Mouse (Mus musculus) urinary bladder, postnatal 4 days (tissue): ENCODE results near the gene Rundc3a.
"Not testable (repeated sequence)": the region's sequence is repeated elsewhere in the genome, so short reads cannot be mapped to it uniquely, and the experiment has no call there.

Source experiments
- DNase-seq, 2 experiments: peaks; one replicate each; pipeline ENCODE4 v3.0.0; 2021 to 2022; ENCODE audit warnings: low spot score in 2 of 2

Rundc3a gene

DNA sequence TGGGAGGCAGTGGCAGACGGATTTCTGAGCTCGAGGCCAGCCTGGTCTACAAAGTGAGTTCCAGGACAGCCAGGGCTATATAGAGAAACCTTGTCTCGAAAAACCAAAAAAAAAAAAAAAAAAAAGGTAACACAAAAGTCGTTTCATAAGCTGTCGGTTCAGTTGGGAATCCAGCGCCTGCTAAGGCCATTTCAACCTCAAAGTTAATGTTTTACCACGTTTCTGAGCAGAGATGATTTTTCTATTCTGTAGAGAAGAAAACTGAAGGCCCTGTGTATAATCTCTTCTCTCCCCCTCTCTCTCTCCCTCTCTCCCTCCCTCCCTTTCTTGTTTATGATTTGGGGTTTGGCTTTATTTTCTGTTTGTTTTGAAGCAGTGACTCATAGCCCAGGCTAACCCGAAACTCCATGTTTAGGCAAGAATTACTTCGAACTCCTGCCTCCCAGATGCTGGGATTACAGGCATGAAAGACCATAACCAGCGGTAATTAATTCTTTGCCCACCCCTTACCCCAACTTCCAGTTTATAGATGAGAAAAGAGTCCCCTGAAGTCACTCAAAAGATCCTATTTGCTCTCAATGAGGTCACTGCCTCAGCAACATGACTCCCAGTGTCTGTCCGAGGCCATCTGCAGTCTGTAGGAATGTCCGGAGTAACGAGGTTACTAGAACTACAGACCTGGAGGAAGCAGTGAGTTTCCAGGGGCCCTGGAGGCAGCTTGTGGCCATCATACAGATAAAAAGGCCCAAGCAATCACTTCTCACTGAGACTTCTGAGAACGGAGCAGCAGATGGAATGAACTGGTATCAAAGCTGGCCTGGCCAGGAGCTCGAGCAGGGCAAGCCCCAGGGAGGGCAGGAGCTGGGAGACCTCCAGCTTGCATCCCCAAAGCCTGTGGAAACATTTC lies 15.9 kb downstream of the Rundc3a start:
- no peak for DNase-seq

DNA sequence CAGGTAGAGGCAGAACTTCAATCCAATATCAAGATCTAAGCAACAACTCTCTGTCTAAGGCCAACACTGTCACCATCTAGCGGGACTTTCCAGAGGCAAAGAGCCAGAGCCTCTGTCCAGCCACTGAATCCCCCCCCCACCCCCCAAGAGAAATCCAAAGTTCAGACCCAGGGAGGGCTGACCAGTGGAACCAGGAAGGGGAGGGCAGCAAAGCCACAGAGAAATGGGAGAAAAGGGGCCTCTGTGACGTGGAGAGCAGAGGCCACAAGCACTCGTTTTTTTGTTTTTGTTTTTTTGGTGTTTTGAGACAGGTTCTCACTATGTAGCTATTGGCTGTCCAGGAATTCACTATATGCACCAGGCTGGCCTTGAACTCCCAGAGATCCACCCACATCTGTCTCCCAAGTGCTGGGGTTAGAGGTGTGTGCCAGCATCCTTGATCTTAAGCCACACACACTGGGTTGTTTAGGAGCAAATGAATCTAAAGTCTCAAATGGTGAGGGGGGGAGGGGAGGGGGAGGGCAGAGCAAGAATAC lies 16.7 kb downstream of the Rundc3a start:
- DNase-seq, result no peak

DNA sequence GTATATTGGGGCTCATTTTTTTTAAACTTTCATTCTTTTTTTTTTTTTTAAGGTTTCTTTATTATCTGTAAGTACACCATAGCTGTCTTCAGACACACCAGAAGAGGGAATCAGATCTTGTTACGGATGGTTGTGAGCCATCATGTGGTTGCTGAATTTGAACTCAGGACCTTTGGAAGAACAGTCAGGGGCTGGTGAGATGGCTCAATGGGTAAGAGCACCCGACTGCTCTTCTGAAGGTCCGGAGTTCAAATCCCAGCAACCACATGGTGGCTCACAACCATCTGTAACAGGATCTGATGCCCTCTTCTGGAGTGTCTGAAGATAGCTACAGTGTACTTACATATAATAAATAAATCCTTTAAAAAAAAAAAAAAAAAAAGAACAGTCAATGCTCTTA lies 17.1 kb downstream of the Rundc3a start:
- DNase-seq, result not testable (repeated sequence)

DNA sequence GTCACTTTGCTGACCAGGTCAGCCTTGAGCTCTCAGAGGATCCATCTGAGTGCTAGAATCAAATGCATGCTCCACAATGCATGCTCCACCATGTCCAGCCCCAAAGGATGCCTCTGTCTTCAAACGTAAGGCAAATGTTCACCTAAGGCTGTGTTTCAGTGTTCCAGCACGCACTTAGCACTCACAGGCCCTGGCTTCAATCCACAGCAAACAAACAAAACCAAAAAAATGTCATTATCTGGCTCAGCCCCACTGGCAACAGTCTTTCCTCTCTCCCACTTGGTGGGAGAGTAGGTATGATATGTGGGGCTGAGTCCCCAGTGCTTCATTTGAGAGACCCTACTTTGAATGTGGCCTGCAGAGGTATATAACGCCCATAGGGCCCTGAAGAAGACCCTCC lies 17.9 kb downstream of the Rundc3a start:
- DNase-seq, result no peak

DNA sequence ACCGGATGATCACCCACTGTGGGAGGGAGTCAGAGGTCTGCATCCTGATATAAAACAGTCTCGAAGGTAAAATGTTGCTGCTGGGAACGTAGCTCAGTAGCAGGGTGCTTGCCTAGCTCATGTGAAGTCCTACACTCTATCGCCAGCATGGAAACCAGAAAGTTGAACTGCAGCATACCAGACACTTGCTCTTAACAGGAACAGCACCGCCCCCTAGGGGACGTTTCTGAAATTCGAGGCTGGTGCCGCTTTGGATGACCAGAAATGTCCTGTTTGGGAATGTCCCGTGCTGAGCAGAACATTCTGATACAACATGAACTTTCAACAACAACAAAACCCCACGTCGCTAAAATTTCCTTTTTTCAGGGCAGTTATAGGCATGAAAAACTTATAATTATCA lies 18.5 kb downstream of the Rundc3a start:
- peak; percentile 83 to 91 for DNase-seq

DNA sequence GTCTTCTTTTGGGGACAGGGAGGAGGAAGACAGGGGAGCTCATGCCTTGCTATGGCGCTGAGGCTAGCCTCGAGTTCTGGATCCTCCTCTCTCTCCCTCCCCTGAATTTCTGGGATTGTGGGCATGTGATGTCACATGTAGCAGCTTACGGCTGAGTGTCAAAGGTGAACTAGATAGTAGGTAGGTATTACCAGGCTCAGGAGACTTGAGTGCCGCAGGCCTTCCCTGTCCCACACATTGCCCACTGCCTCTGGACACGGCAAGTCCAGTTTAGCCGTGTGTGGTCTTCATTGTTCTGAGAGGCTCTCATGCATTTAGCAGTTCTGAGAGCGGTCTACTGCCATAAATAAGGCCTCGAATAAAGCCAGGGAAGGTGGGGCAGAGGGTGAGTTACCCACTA lies 19.9 kb downstream of the Rundc3a start:
- DNase-seq, result no peak

DNA sequence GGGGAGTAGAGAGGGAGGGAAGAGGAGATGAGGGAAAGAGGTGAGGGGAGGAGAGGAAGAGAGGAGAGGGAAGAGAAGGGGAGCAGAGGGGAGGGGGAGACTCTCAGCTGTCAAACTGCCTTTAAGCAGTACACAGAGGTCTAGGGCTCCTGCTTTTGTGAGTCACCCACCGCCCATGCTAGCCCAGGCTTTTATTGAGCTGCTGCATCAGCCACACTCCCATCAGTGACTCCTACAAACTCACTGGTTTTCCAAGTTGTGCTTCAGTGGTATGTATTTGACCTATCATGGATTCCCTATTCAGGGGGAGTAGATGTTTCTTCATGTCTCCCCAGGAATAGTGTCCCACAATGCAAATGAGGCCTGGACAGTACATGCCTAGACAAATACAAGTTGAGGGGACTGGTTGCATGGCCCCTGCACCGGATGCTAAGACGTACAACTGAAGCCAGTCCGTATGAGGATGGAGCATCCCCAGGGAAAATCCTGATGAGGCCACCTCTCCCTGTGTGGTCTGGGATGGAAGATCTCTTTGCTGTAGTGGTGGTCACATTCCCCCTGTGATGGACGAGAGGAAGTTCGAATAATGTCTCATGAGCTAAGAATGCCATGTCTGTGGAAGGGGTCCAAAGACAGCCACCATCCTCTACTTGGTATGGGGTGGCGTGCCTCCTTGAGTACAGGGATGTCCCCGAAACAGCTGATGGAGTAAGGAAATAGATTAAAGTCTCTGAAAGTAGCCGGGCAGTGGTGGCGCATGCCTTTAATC lies 22.0 kb downstream of the Rundc3a start:
- DNase-seq, result peak in 1 of 2 experiments; percentile 28

DNA sequence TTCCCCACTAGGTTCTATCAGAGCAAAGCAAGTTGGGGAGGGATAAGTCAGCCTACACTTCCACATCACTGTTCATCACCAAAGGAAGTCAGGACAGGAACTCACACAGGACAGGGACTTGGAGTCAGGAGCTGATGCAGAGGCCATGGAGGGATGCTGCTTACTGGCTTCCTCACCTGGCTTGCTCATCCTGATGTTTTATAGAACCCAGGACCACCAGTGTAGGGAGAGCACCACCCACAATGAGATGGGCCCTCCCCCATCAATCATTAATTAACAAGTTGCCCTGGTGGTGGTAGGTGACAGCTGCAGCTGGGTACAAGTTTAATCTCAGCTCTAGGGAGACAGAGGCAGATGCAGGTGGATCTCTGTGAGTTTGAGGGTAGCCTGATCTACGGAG lies 24.0 kb downstream of the Rundc3a start:
- DNase-seq, result peak in 1 of 2 experiments; percentile 36

DNA sequence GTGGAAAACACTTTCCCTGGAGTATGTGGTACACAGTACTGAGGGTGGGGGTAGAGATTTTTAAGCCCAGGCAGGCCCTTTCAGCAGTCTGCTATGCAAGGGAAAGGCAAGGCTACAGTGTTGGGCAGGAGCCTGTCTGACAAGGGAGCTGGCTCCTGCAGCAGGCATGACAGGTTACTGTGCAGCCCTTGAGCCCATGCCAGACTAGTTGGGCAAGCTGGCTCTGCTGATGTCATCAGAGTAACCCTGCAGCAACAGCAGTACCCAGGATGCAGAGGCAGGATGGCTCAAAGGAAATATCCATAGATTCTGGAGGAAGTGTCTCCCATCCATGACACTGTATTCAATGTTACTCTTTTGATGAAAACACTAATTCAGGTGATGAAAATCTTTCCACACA lies 25.7 kb downstream of the Rundc3a start:
- DNase-seq, result peak in 1 of 2 experiments; percentile 56

DNA sequence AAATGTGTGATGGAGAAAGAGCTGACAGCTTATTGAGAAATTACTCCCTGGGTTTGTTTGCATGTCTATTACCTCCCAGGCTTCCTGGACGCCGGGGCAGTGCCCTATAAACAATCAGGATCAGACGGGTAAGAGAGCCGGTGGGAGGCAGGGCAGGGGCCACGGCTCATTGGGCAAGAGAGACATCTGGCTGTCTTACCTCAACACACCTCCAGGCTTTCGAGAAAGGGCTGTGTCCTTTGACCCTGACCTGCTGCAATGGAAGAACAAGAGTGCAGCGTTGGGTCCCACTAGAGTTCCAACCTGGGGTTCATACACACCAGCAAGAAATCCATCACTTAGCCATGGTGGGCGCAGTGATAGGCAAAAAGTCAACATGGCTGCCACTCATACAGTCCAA lies 28.4 kb downstream of the Rundc3a start:
- DNase-seq, result peak in 1 of 2 experiments; percentile 55

DNA sequence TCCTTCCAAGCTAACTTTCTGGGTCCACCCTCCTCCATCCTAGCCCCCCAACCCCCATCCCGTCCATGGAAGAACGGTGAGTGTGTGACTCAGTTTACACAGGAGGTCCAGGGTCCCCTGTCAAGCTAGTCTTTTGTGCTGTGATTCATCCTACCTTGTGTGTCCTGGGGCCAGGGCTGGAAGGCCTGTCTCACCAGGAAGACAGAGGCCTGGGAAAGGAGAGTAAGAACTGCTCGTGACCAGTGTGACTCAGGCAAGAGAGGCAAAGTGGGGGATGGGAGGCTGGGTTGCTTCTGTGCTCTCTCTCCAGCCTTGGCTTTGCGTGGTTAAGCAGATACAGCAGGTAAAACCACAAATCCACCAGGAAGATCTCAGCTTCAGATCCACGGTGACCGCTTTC lies 31.5 kb downstream of the Rundc3a start:
- peak in 1 of 2 experiments; percentile 54 for DNase-seq

DNA sequence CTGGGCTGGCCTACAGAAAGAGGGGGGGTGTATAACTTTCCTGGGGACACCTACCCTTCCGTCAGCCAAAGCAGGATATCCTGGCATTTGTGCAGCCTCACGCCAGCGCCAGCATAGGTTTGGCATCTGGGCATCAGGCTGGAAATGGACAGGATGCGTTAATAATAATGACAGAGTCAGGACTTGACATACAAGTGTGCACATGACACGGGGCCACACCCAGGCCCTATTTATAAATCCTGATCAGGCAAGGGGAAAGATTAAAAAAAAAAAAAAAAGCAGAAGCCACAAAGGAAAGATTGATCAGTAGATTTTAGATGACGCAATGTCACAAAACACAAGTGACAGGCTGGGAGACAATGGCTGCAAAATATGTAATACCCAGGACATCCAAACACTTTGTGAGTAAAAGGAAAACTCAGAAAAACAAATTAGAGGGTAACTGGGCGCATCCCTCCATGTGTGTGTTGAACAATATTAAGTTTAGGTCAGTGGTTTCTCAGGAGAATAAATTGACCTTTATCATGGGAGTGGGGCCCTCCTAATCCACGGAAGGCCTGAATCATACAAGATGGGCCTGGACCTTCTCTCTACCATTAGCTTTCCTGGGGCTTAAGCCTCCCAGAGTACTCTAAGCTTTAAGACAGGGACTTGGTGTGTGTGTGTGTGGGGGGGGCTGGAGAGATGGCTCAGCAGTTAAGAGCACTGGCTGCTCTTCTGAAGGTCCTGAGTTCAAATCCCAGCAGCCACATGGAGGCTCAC lies 32.5 kb downstream of the Rundc3a start:
- peak in 1 of 2 experiments; percentile 28 for DNase-seq

DNA sequence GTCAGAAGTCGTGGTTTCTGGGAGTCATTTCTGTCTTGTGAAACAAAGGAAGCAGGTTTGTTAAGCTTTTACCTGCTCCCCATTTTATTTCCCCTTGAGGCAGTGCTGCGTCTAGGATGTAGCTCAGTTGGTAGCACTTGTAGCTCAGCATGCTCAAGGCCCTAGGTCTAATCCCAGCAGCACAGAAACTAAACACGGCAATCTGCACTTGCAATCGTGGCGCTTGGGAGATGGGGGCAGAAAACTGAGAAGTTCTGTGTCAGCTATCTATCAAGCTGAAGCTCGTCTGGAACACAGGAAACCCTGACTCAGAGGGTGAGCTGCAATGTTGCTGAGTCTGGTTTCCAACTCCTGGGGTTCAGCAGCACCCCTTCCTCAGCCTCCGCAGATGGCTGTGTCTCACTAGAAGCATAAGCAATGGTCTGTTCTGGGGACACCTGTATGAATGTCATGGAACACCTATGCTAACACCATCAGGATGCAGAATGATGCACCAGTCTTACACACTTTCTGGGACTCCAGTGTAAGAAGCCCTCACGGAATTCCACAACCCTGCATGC lies 35.9 kb downstream of the Rundc3a start:
- DNase-seq, result no peak

DNA sequence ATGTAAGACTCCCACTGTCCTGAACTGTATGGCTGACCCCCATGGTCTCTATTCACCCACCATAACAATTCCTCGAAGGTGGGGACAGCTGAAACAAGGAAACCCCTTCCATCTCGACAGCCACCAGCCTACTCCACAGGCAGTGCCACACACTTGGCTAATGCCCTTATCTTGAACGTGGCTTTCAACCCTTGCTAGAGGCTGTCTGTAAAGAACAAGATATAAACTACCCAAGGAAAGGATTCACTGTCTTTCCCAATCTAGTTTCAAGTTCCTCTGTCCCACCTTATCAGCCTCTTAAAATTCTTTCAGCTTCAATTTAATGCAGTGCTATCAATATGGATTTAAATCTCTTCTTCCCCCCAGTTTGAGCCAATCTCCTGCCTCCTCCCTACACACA lies 36.3 kb downstream of the Rundc3a start:
- DNase-seq, result no peak

DNA sequence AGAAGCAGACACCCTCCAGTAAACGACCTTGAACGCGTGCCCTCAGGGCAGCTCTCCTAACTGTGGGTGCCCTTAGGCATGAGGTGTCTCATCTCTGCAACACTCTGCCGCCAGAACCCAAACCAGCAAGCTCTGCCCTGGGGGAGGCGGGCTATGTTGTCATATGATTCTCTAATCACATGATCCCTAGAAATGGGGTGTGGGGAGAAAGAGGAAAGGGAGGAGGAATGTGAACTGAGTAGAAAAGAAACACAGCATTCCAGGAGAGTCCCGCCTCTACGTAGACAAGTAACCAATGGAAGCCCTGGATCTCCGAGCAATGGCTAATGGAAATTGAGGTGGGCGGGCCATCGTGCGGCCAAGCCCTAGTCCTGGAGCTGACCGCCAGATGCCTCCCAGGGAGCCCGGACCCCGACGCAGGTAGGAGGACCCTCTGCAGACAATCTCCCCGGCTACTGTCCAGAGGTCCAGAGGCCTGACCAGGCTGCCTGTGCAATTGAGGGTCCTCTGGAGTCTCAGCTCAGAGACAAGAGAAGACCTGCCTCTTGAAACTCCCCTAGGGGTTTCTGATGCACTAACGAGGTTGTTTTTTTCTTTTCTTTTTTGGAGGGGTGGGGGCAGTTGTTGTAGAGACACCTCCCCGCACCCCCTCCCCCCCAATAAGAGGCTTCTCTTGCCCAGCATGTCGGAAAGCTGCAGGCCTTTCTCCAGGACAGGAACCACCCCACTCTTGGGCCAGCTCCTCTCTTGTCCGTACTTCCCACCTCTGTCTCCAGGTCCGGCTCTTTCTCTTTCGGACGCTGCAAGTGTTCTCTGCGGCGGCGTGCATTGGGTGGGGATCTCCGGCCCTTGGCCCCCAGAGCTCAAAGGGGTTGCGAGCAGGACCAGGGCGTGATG lies 37.2 kb downstream of the Rundc3a start, which contains the start of gene Grn:
Grn (plus strand) TSS at position 195 of the 897 bp plus-strand sequence.
- peak; percentile 85 to 87 for DNase-seq

DNA sequence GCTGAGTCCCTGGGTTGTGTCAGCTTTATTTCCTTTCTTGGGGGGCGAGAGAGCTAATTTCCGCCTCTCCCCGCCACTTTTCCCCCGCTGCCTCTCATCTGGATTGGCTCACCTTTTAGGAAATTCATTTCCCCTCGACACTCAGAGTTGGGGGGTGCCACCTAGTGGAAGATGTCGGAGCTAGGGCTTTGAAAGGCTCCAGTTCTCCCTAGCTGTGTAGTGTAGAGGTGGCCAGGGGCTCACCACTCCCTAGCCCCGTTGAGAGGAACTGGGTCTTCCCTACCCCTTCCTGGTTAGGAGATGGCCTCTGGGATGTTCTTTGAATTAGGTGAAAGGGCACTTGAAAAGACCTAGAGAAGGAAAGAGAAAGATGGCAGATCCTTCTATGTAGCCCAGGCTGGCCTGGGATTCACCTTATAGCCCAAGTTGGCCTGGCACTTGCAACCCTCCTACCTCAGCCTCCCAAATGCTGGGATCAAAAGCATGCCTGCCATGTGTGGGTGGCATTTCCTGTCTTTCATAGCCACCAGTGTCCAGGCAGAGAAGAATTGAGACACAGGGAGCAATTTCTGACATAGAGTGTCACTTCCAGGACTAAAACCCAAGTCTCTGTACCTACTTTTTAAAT lies 37.9 kb downstream of the Rundc3a start:
- peak; percentile 66 to 82 for DNase-seq

DNA sequence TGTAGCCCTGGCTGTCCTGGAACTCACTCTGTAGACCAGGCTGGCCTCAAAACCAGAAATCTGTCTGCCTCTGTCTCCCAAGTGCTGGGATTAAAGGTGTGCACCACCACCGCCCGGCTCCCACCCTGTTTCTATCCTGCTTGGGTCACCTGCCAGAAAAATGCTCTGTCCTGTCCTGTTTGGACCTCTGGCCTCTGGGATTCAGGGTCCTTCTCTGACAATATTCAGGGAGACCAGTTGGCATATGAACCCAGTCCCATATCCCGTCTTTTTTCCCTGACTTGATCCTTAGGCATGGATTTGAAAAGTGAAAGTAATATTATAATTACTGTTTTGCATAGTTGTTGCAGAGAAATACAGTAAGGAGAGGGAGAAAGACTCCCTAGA lies 38.5 kb downstream of the Rundc3a start:
- DNase-seq, result no peak

DNA sequence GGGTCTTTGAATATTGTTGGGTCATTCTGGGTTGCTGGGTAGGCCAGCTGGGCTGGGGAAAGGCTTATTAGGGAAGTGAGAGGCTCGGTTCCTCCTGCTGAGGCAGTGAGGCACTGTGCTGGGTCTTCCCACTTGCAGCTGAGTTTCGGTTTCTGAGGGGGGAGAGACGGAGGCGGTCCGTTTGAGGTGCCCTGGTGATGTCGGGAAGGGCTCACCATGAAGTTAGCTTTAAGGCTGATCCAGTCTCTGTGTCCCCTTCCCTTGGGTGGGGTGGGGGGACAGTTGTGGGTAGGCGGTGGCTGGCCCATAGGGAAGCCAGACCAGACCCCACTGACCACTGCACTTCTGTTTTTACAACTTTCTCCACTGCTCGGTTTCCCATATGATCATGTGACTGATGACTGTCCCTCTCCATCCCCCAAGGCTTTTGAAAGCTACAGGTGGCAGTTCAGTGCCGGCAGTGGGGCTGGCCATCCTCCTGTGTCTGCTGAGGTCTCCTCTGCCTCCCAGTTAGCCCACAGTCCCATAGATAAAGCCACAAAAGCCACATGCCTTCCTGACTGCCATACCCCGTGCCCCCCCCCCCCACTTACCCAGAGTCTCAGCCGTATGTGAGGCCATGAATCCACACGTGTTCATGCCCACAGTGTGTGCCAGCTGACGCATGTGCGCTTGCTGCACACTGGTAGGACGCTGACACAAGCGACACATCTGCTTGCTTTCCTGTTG lies 39.1 kb downstream of the Rundc3a start:
- DNase-seq, result no peak

DNA sequence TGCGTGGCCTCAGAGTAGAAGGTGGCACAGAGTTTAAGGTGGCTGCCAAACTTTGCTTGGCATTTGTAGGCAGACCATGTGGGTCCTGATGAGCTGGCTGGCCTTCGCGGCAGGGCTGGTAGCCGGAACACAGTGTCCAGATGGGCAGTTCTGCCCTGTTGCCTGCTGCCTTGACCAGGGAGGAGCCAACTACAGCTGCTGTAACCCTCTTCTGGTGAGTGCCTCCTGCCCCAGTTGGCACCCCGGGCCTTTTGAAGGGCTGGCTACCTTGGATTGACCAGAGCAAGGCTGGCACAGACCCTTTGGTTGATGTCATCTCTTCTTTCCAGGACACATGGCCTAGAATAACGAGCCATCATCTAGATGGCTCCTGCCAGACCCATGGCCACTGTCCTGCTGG lies 39.7 kb downstream of the Rundc3a start:
- DNase-seq, result no peak
